Mouse (Mus musculus) G1E (cell line): Measurements from ENCODE around the gene Gabbr1.

Experiments
- CTCF ChIP-seq: IDR thresholded peaks from 2 replicates; pipeline ENCODE4 v1.5.1; 2012; ENCODE audit warnings: low read depth, low read length, inconsistent platforms, mixed read lengths
- TAL1 ChIP-seq: conservative IDR thresholded peaks from 2 replicates; pipeline ENCODE4 v1.6.1; 2012; ENCODE audit warnings: low read depth, low read length, inconsistent platforms, mixed read lengths

- TF ChIP-seq CTCF (no peak), TAL1 (no peak)
Measured at GRCm38 (mm10) chr17:36998477-36998876, 47.3 kb upstream of the Gabbr1 start.
